Mouse (Mus musculus) forebrain, embryonic 14.5 days (tissue): ENCODE results near the gene Foxn3. TPM values are rescaled to one million over a fixed set of nuclear protein-coding genes. Genes with fewer than 3 reads are reported as not detected.

ENCODE experiments used
- ATAC-seq: fragments of 200-750 bp; cut with Nextera tagmentation; 2 replicates; pipeline ENCODE4 v1.8.0; 2017; ENCODE audit warnings: mild to moderate bottlenecking, moderate library complexity
- DNase-seq: peaks from one replicate; pipeline ENCODE4 v3.0.0-alpha.2; 2015; ENCODE audit warnings: low spot score
- H3K27ac ChIP-seq: fragments of 300-500 bp; sonication (generic); 2 replicates; pipeline ENCODE4 v1.5.1; 2014; ENCODE audit warnings: low read depth, mild to moderate bottlenecking, control low read depth, low read length, moderate library complexity
- H3K27me3 ChIP-seq: fragments of 300-500 bp; sonication (generic); replicated peaks from 2 replicates; pipeline ENCODE4 v1.6.1; 2014; ENCODE audit warnings: low read length, control low read depth, mixed read lengths; ENCODE audit not compliant: control insufficient read depth, insufficient read depth
- H3K36me3 ChIP-seq: fragments of 300-500 bp; sonication (generic); 2 replicates; pipeline ENCODE4 v1.6.1; 2014; ENCODE audit warnings: low read length, control low read depth; ENCODE audit not compliant: control insufficient read depth, insufficient read depth
- H3K4me1 ChIP-seq: fragments of 300-500 bp; sonication (generic); 2 replicates; pipeline ENCODE4 v1.6.1; 2014; ENCODE audit warnings: antibody characterized with exemption, low read length, control low read depth; ENCODE audit not compliant: control insufficient read depth, insufficient read depth
- H3K4me2 ChIP-seq: fragments of 300-500 bp; sonication (generic); 2 replicates; pipeline ENCODE4 v1.6.1; 2014; ENCODE audit warnings: mild to moderate bottlenecking, control low read depth, low read length
- H3K4me3 ChIP-seq: fragments of 300-500 bp; sonication (generic); 2 replicates; pipeline ENCODE4 v1.5.1; 2014; ENCODE audit warnings: low read depth, low read length, control low read depth
- H3K9ac ChIP-seq: fragments of 300-500 bp; sonication (generic); 2 replicates; pipeline ENCODE4 v1.6.1; 2014; ENCODE audit warnings: mild to moderate bottlenecking, low read length, control low read depth, moderate library complexity
- H3K9me3 ChIP-seq: fragments of 300-500 bp; sonication (generic); replicated peaks from 2 replicates; pipeline ENCODE4 v1.6.1; 2016; ENCODE audit warnings: low read length, control low read depth, mixed read lengths; ENCODE audit not compliant: control insufficient read depth
- WGBS: fragments of 180-500 bp; shearing (Covaris S2); extraction: QIAGEN DNeasy Blood & Tissue Kit; methylation state at CpG from one replicate; pipeline ENCODE4 v1.1.7; 2014; 5-methylcytosine and 5-hydroxymethylcytosine counted together
- polyA plus RNA-seq: library from polyadenylated mRNA; unstranded; fragments of >200 nt; fragmentation: Nextera tagmentation; extraction: Ambion mirVana; gene quantifications from 2 replicates; pipeline ENCODE4 v1.2.1, GENCODE M21; 2014

Foxn3 gene
- polyA plus RNA-seq, 1 experiment from 2014 or later: 61.6 TPM

- H3K9me3 ChIP-seq: no peaks in the 10 kb centered on the region
- H3K27me3 ChIP-seq: no peaks in the 10 kb centered on the region
- WGBS: 7% methylated on average over 3 of the region's 3 CpGs
- H3K36me3 ChIP-seq: 0 out of 2 replicates have a peak, but pooled peaks cover 4% of the 10 kb centered on the region
- DNase-seq: no peak
- no peak for ATAC-seq
- H3K9ac ChIP-seq: no peak overlapping the region
- H3K4me3 ChIP-seq: no peak overlapping the region
- H3K4me1 ChIP-seq: peaks cover 39% of the 10 kb centered on the region
- H3K27ac ChIP-seq: no peak overlapping the region; the same call in 1 of the 2 replicates
- no peak overlapping the region for H3K4me2 ChIP-seq
Measured at GRCm38 (mm10) chr12:99342160-99342559, 221.2 kb downstream of the Foxn3 start.

DNA sequence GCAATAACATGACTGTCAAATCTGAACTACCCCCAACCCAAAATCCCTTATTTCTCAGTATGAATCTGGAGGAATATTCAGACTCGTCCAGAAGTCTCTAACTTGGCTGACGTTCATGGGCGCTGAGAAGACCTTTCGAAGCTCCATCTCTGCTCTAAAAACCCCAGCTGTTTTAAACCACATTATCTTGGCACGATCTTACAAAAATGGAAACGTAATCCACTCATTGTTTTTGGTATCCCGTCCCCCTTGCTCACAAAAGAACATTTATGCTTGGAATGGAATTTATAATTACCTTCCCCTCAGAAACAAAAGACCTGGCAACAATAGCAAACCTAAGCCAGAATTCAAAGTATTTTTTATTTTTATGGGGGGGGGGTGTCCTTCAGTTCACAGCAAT is 221.6 kb downstream of the Foxn3 start:
- WGBS: 14% methylated on average over 7 of the region's 7 CpGs
- no peak overlapping the region for H3K9ac ChIP-seq
- DNase-seq: no peak
- peaks cover 43% of the 10 kb centered on the region for H3K4me1 ChIP-seq
- 0 out of 2 replicates have a peak, but pooled peaks cover 4% of the 10 kb centered on the region for H3K36me3 ChIP-seq
- ATAC-seq: no peak
- no peaks in the 10 kb centered on the region for H3K27me3 ChIP-seq
- 0 out of 2 replicates have a peak overlapping the region, but pooled peaks have one; percentile 95 for H3K27ac ChIP-seq
- H3K4me3 ChIP-seq: no peak overlapping the region
- no peak overlapping the region for H3K4me2 ChIP-seq
- H3K9me3 ChIP-seq: no peaks in the 10 kb centered on the region

- H3K9ac ChIP-seq: no peak overlapping the region; the same call in 1 of the 2 replicates
- H3K27ac ChIP-seq: peak overlapping the region; percentile 95
- peak overlapping the region; percentile 34 for H3K4me2 ChIP-seq
- no peak overlapping the region for H3K4me3 ChIP-seq
- peaks cover 54% of the 10 kb centered on the region for H3K4me1 ChIP-seq
- H3K36me3 ChIP-seq: 0 out of 2 replicates have a peak, but pooled peaks cover 4% of the 10 kb centered on the region
- WGBS: 76% methylated on average over 13 of the region's 13 CpGs
- H3K9me3 ChIP-seq: no peaks in the 10 kb centered on the region
- H3K27me3 ChIP-seq: no peaks in the 10 kb centered on the region
- no peak for DNase-seq
- ATAC-seq: no peak
Measured at GRCm38 (mm10) chr12:99340418-99341182, 222.8 kb downstream of the Foxn3 start.

- DNase-seq: peak; percentile 99
- peak overlapping the region; percentile 34 for H3K4me2 ChIP-seq
- peaks cover 59% of the 10 kb centered on the region for H3K4me1 ChIP-seq
- H3K36me3 ChIP-seq: 0 out of 2 replicates have a peak, but pooled peaks cover 4% of the 10 kb centered on the region
- no peak overlapping the region; the same call in 1 of the 2 replicates for H3K9ac ChIP-seq
- no peaks in the 10 kb centered on the region for H3K9me3 ChIP-seq
- no peaks in the 10 kb centered on the region for H3K27me3 ChIP-seq
- H3K4me3 ChIP-seq: no peak overlapping the region
- ATAC-seq: peak; percentile 96
- H3K27ac ChIP-seq: peak overlapping the region; percentile 95
- 16% methylated on average over 11 of the region's 11 CpGs for WGBS
Measured at GRCm38 (mm10) chr12:99339640-99340325, 223.6 kb downstream of the Foxn3 start.

- H3K9me3 ChIP-seq: no peaks in the 10 kb centered on the region
- H3K27me3 ChIP-seq: no peaks in the 10 kb centered on the region
- 0 out of 2 replicates have a peak, but pooled peaks cover 4% of the 10 kb centered on the region for H3K36me3 ChIP-seq
- no peak overlapping the region for H3K4me2 ChIP-seq
- DNase-seq: no peak
- H3K4me1 ChIP-seq: peaks cover 68% of the 10 kb centered on the region
- WGBS: 94% methylated on average over 2 of the region's 2 CpGs
- peak overlapping the region; percentile 95 for H3K27ac ChIP-seq
- H3K9ac ChIP-seq: no peak overlapping the region
- H3K4me3 ChIP-seq: no peak overlapping the region
- ATAC-seq: no peak
Measured at GRCm38 (mm10) chr12:99338754-99339153, 224.6 kb downstream of the Foxn3 start.

DNA sequence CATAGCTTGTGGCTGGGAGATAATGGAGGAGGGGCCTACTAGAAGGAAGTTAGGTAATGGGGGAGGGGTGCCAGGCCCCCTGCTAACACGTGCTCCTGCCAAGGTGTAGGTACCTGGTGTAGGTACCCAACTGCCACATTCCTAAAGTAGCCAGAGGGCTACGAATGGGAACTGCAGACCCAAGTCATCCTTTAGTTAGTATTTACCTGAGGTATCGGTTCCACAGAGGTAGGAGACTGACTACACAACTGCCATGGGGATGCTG is 226.3 kb downstream of the Foxn3 start:
- H3K36me3 ChIP-seq: 0 out of 2 replicates have a peak, but pooled peaks cover 4% of the 10 kb centered on the region
- H3K4me1 ChIP-seq: peaks cover 73% of the 10 kb centered on the region
- DNase-seq (no peak), ATAC-seq (no peak)
- no peaks in the 10 kb centered on the region for H3K9me3 ChIP-seq
- H3K4me2 ChIP-seq: no peak overlapping the region
- H3K9ac ChIP-seq: no peak overlapping the region
- no peak overlapping the region for H3K4me3 ChIP-seq
- H3K27me3 ChIP-seq: no peaks in the 10 kb centered on the region
- H3K27ac ChIP-seq: 0 out of 2 replicates have a peak overlapping the region, but pooled peaks have one; percentile 63
- WGBS: 95% methylated on average over 3 of the region's 3 CpGs

GRCm38 (mm10) chr12:99336349-99337170 is 226.8 kb downstream of the Foxn3 start:
- no peak overlapping the region for H3K4me3 ChIP-seq
- peak overlapping the region; percentile 17; the same call in 1 of the 2 replicates for H3K9ac ChIP-seq
- 0 out of 2 replicates have a peak, but pooled peaks cover 4% of the 10 kb centered on the region for H3K36me3 ChIP-seq
- peaks cover 73% of the 10 kb centered on the region for H3K4me1 ChIP-seq
- peak overlapping the region; percentile 63 for H3K27ac ChIP-seq
- ATAC-seq: peak; percentile 24; the same call in 1 of the 2 replicates
- WGBS: 35% methylated on average over 12 of the region's 12 CpGs
- no peaks in the 10 kb centered on the region for H3K27me3 ChIP-seq
- no peaks in the 10 kb centered on the region for H3K9me3 ChIP-seq
- DNase-seq: peak; percentile 84
- H3K4me2 ChIP-seq: no peak overlapping the region

DNA sequence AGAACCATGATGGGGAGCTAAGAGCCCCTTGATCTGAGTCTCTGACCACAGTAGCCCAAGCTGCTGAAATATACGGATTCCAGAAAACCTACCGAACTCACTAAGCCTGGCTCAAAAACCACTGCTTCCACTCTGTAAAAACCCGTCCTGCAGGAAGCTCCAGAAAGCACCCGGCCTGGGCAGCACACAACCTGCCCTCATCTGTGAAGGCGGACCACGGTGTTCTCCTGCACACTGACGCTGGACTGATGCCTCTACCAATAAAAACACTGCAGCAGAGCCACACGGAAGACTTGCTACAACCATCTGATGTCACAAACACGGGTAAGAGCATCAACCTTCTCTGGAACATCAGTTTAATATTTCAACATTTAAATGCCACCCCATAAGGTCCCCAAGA is 227.8 kb downstream of the Foxn3 start:
- Histone ChIP-seq H3K4me2 (no peak overlapping the region), H3K4me1 (peaks cover 72% of the 10 kb centered on the region), H3K4me3 (no peak overlapping the region), H3K36me3 (0 out of 2 replicates have a peak, but pooled peaks cover 3% of the 10 kb centered on the region), H3K9ac (no peak overlapping the region), H3K9me3 (no peaks in the 10 kb centered on the region), H3K27me3 (no peaks in the 10 kb centered on the region), H3K27ac (peak overlapping the region; percentile 63; the same call in 1 of the 2 replicates)
- WGBS: 88% methylated on average over 9 of the region's 9 CpGs
- DNase-seq (no peak), ATAC-seq (no peak)
